Mouse (Mus musculus) small intestine, adult 2 months (tissue): ENCODE measurements at regions not wholly inside any gene's neighbourhood (a gene's known extent, or its start where the extent isn't known, plus 50 kb on each side); places are given as distances from the start of the nearest gene placed in this dataset.

Experiments used
- CTCF ChIP-seq: fragments of 200-500 bp; IDR thresholded peaks from 2 replicates; pipeline ENCODE4 v1.5.1; 2012; ENCODE audit warnings: low read depth, mild to moderate bottlenecking, control low read depth, inconsistent platforms, low read length, moderate library complexity, mixed read lengths; ENCODE audit not compliant: insufficient replicate concordance, insufficient read length; ENCODE audit errors: extremely low read depth
- POLR2A ChIP-seq: fragments of 200-500 bp; IDR thresholded peaks from 2 replicates; pipeline ENCODE4 v1.6.1; 2012; ENCODE audit warnings: low read depth, mild to moderate bottlenecking, control low read depth, inconsistent platforms, low read length, moderate library complexity

DNA sequence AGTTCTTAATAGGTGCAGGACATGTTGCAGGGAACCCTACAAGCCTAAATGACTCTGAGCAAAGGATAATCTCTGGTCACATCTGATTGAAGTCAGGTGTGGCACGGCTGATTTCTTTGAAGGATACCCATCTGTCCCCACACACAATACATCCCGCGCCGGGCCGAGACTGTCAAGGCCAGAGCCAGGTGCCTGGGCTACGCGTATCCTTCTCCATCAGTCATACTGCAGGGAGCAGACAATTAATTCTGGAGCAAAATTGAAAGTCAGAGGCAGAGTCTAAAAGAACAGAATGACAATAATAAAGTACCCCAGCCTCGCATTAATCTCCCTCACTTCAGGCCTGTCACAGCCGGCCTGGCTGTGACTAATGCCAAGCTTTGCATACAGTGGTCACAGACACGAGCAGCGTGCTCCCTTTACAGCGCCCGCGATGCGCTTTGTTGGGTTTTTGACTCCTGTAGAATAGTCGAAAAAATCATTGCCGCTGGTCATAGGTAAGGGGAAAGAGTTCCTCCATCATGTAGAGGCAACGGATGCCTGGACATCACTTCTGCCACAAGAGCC, 393.4 kb upstream of the Zfp507 start:
- TF ChIP-seq CTCF (no peak), POLR2A (no peak)
